Mouse (Mus musculus): ENCODE data around the gene Trp53bp2. TPM values are rescaled to one million over a fixed set of nuclear protein-coding genes. Genes with fewer than 3 reads are reported as not detected.

Trp53bp2 gene
- polyA plus RNA-seq, 1 experiment from 2014 or later: 26.1 TPM

DNA sequence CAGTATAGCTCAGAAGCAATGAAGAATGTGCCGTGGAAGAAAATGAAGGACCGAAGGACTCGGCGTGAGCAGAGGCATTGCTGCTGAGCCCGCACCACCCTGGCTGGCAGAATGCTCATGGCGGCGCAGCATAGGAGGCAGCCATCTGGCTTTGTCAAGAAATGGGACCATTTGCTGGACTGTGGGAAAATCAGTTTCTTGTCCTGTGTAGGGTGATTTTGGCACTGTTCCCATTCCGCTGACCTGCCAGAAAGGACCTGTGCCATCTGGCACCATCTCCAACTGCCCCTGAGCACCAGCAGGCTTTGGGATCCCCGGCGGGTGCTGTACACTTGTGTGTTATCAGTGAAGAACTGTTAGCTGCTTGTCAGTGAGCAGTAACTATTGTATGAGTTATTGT is 52.8 kb downstream of the Trp53bp2 start:
- H3K9me3 ChIP-seq (replicated peaks; ENCODE audit: low read length): no peaks in the 10 kb centered on the region
- H3K4me3 ChIP-seq (replicated peaks; ENCODE audit: low read depth, low read length): no peak overlapping the region
- peak overlapping the region; percentile 88 for H3K27ac ChIP-seq
- peaks cover 15% of the 10 kb centered on the region for H3K36me3 ChIP-seq (ENCODE audit: insufficient read depth, low read length)
- no peaks in the 10 kb centered on the region for H3K27me3 ChIP-seq (ENCODE audit: insufficient read depth, low read length)
- no peak for DNase-seq (ENCODE audit: low spot score)
- WGBS: 59% methylated on average over 10 of the region's 10 CpGs
- H3K9ac ChIP-seq (ENCODE audit: low read depth, low read length): no peak overlapping the region
- peaks cover 58% of the 10 kb centered on the region for H3K4me1 ChIP-seq (replicated peaks; ENCODE audit: insufficient read depth, low read length)
- no peak for TF ChIP-seq CTCF (IDR thresholded peaks at IDR 0.05; ENCODE audit: low read depth)
- no peak for ATAC-seq (replicated peaks; ENCODE audit: low FRiP score, low read depth)
- no peak overlapping the region for H3K4me2 ChIP-seq (ENCODE audit: low read length)

DNA sequence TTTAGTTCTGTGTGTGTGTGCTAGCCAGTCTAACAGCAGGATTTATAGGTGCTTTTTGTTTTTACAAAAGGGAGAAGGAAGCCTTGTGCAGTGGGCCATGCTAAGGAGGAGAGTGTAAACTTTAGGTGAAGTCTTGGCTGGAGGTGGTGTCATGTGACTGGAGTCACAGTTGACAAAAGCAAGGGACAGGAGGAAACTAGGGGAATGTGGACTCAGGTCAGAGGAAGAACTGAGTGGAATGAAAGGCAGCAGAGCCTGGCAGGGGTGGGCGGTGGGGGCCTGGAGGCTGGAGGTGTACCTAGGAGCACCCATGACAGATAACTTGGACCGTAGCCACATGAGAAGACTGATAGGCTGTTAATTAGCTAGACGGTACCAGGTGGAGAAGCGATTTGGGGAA is 56.3 kb downstream of the Trp53bp2 start:
- no peaks in the 10 kb centered on the region for H3K27me3 ChIP-seq (ENCODE audit: insufficient read depth, low read length)
- no peak overlapping the region for H3K4me3 ChIP-seq (replicated peaks; ENCODE audit: low read depth, low read length)
- DNase-seq (ENCODE audit: low spot score) (peak; percentile 93), ATAC-seq (replicated peaks; ENCODE audit: low FRiP score, low read depth) (peak; percentile 88)
- WGBS: 25% methylated on average over 4 of the region's 4 CpGs
- H3K36me3 ChIP-seq (ENCODE audit: insufficient read depth, low read length): peaks cover 35% of the 10 kb centered on the region; the same call in 1 of the 2 replicates
- H3K27ac ChIP-seq: peak overlapping the region; percentile 79
- H3K4me2 ChIP-seq (ENCODE audit: low read length): no peak overlapping the region
- H3K4me1 ChIP-seq (replicated peaks; ENCODE audit: insufficient read depth, low read length): peaks cover 40% of the 10 kb centered on the region
- TF ChIP-seq CTCF (IDR thresholded peaks at IDR 0.05; ENCODE audit: low read depth): no peak
- no peaks in the 10 kb centered on the region for H3K9me3 ChIP-seq (replicated peaks; ENCODE audit: low read length)
- no peak overlapping the region for H3K9ac ChIP-seq (ENCODE audit: low read depth, low read length)

DNA sequence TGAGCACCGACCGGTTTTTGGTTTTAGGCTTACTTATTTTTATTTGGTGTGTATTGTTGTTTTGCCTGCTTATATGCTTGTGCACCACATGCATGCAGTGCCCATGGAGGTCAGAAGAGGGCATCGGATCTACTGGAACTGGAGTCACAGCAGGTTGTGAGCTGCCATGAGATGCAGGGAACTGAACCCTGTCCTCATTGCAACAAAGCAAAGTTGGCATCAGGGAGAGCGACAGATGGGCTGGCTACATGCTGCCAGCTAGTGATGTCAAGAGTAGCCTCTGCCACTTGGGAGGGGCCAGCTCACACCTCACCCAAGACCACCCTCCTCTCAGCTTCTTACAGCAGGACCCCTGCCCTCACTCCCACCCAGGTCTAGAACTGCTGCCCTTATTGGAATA is 57.0 kb downstream of the Trp53bp2 start:
- ATAC-seq (replicated peaks; ENCODE audit: low FRiP score, low read depth) (peak; percentile 12; the same call in 1 of the 2 replicates), DNase-seq (ENCODE audit: low spot score) (no peak)
- no peaks in the 10 kb centered on the region for H3K27me3 ChIP-seq (ENCODE audit: insufficient read depth, low read length)
- peaks cover 40% of the 10 kb centered on the region; the same call in 1 of the 2 replicates for H3K36me3 ChIP-seq (ENCODE audit: insufficient read depth, low read length)
- H3K9me3 ChIP-seq (replicated peaks; ENCODE audit: low read length): no peaks in the 10 kb centered on the region
- WGBS: 65% methylated on average over 4 of the region's 4 CpGs
- peak overlapping the region; percentile 79 for H3K27ac ChIP-seq
- peak; percentile 35; the same call in 1 of the 2 replicates for TF ChIP-seq CTCF (IDR thresholded peaks at IDR 0.05; ENCODE audit: low read depth)
- H3K9ac ChIP-seq (ENCODE audit: low read depth, low read length): no peak overlapping the region
- H3K4me1 ChIP-seq (replicated peaks; ENCODE audit: insufficient read depth, low read length): peaks cover 34% of the 10 kb centered on the region
- H3K4me2 ChIP-seq (ENCODE audit: low read length): no peak overlapping the region
- H3K4me3 ChIP-seq (replicated peaks; ENCODE audit: low read depth, low read length): no peak overlapping the region

DNA sequence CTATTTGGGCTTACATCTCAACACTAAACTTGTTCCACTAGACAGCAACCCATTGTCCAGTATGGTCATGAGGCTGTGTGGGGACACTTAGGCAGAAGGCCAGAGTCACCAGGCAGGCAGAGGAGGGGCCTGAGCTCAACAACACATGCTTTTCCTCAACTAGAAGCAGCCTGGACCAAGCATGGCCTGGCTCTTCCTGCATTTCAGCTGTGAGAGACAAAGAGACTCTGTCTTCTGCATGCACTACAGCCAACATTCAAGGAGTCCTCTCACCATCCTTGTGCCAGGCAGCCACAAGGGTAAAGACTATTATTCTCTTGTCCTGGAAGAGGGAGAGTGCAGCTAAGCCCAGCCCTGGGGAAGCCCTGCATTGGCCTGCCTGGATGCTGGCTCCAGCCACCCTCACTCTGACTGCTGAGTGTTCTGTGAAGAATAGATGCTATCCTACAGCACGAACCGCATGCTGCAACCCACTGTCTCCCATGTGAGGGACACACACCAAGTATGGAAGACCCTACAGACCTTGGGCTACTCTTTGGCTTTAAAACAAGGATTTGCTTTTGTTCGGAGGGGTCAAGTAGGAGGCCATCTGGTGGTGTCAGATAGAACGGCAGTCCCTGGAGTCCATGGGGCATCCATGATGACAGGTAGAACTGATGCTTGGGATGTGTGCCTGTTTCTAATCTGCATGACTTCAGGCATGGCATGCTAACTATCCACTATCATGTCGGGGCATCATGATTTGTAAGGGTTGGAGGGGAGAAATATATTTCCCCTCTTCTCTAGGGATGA is 66.2 kb downstream of the Trp53bp2 start:
- peak; percentile 55 for TF ChIP-seq CTCF (IDR thresholded peaks at IDR 0.05; ENCODE audit: low read depth)
- Histone ChIP-seq H3K27me3 (ENCODE audit: insufficient read depth, low read length) (no peaks in the 10 kb centered on the region), H3K9me3 (replicated peaks; ENCODE audit: low read length) (no peaks in the 10 kb centered on the region), H3K9ac (ENCODE audit: low read depth, low read length) (no peak overlapping the region), H3K4me3 (replicated peaks; ENCODE audit: low read depth, low read length) (no peak overlapping the region), H3K27ac (no peak overlapping the region), H3K4me1 (replicated peaks; ENCODE audit: insufficient read depth, low read length) (peaks cover 1% of the 10 kb centered on the region), H3K36me3 (ENCODE audit: insufficient read depth, low read length) (peaks cover 71% of the 10 kb centered on the region), H3K4me2 (ENCODE audit: low read length) (no peak overlapping the region)
- ATAC-seq (replicated peaks; ENCODE audit: low FRiP score, low read depth) (no peak), DNase-seq (ENCODE audit: low spot score) (no peak)
- 85% methylated on average over 5 of the region's 5 CpGs for WGBS

GRCm38 (mm10) chr1:182478935-182479334 is 70.0 kb downstream of the Trp53bp2 start:
- 53% methylated on average over 4 of the region's 4 CpGs for WGBS
- H3K4me1 ChIP-seq (replicated peaks; ENCODE audit: insufficient read depth, low read length): peaks cover 10% of the 10 kb centered on the region
- H3K27me3 ChIP-seq (ENCODE audit: insufficient read depth, low read length): no peaks in the 10 kb centered on the region
- DNase-seq (ENCODE audit: low spot score) (peak; percentile 56), ATAC-seq (replicated peaks; ENCODE audit: low FRiP score, low read depth) (peak; percentile 59)
- TF ChIP-seq CTCF (IDR thresholded peaks at IDR 0.05; ENCODE audit: low read depth): no peak
- H3K36me3 ChIP-seq (ENCODE audit: insufficient read depth, low read length): peaks cover 40% of the 10 kb centered on the region
- no peak overlapping the region for H3K4me2 ChIP-seq (ENCODE audit: low read length)
- no peak overlapping the region for H3K9ac ChIP-seq (ENCODE audit: low read depth, low read length)
- no peaks in the 10 kb centered on the region for H3K9me3 ChIP-seq (replicated peaks; ENCODE audit: low read length)
- H3K27ac ChIP-seq: peak overlapping the region; percentile 82
- H3K4me3 ChIP-seq (replicated peaks; ENCODE audit: low read depth, low read length): no peak overlapping the region

- 87% methylated on average over 7 of the region's 7 CpGs for WGBS
Measured at GRCm38 (mm10) chr1:182481138-182481537, 72.2 kb downstream of the Trp53bp2 start.

More at GRCm38 (mm10) chr1:182481138-182481537, 72.2 kb downstream of the Trp53bp2 start:
- Histone ChIP-seq H3K36me3 (ENCODE audit: insufficient read depth, low read length) (peaks cover 32% of the 10 kb centered on the region), H3K27ac (peak overlapping the region; percentile 82), H3K4me1 (replicated peaks; ENCODE audit: insufficient read depth, low read length) (peaks cover 10% of the 10 kb centered on the region), H3K4me2 (ENCODE audit: low read length) (no peak overlapping the region), H3K9me3 (replicated peaks; ENCODE audit: low read length) (no peaks in the 10 kb centered on the region), H3K27me3 (ENCODE audit: insufficient read depth, low read length) (no peaks in the 10 kb centered on the region), H3K9ac (ENCODE audit: low read depth, low read length) (no peak overlapping the region), H3K4me3 (replicated peaks; ENCODE audit: low read depth, low read length) (no peak overlapping the region)
- DNase-seq (ENCODE audit: low spot score): no peak
- TF ChIP-seq CTCF (IDR thresholded peaks at IDR 0.05; ENCODE audit: low read depth): no peak
- ATAC-seq (replicated peaks; ENCODE audit: low FRiP score, low read depth): no peak

Data from kidney, postnatal 0 days (tissue).